Mouse (Mus musculus) stomach, postnatal 0 days (tissue): ENCODE measurements at regions not wholly inside any gene's neighbourhood (a gene's known extent, or its start where the extent isn't known, plus 50 kb on each side); places are given as distances from the start of the nearest gene placed in this dataset.
"Not testable (repeated sequence)": the region's sequence is repeated elsewhere in the genome, so short reads cannot be mapped to it uniquely, and the experiment has no call there.

Experiments
- ATAC-seq: fragments of 200-750 bp; cut with Nextera tagmentation; 2 replicates; pipeline ENCODE4 v1.8.0; 2017; ENCODE audit not compliant: low FRiP score, low TSS enrichment
- DNase-seq: peaks from one replicate; pipeline ENCODE4 v3.0.0-alpha.2; 2016; ENCODE audit warnings: low spot score
- H3K27ac ChIP-seq: fragments of 300-500 bp; sonication (generic); replicated peaks from 2 replicates; pipeline ENCODE4 v1.5.1; 2014; ENCODE audit warnings: mild to moderate bottlenecking, control low read depth
- H3K27me3 ChIP-seq: fragments of 300-500 bp; sonication (generic); 2 replicates; pipeline ENCODE4 v1.6.1; 2014; ENCODE audit warnings: low read length; ENCODE audit not compliant: control insufficient read depth, insufficient read depth
- H3K36me3 ChIP-seq: fragments of 300-500 bp; sonication (generic); 2 replicates; pipeline ENCODE4 v1.6.1; 2014; ENCODE audit warnings: low read length, mixed read lengths; ENCODE audit not compliant: control insufficient read depth, insufficient read depth
- H3K4me1 ChIP-seq: fragments of 300-500 bp; sonication (generic); replicated peaks from 2 replicates; pipeline ENCODE4 v1.6.1; 2014; ENCODE audit warnings: antibody characterized with exemption; ENCODE audit not compliant: control insufficient read depth, insufficient read depth
- H3K4me2 ChIP-seq: fragments of 300-500 bp; sonication (generic); replicated peaks from 2 replicates; pipeline ENCODE4 v1.6.1; 2014; ENCODE audit warnings: low read depth, mild to moderate bottlenecking, control low read depth, moderate library complexity
- H3K4me3 ChIP-seq: fragments of 300-500 bp; sonication (generic); 2 replicates; pipeline ENCODE4 v1.5.1; 2014; ENCODE audit warnings: low read depth, low read length, control low read depth
- H3K9ac ChIP-seq: fragments of 300-500 bp; sonication (generic); 2 replicates; pipeline ENCODE4 v1.6.1; 2014; ENCODE audit warnings: mild to moderate bottlenecking, low read length, control low read depth, mixed read lengths
- H3K9me3 ChIP-seq: fragments of 300-500 bp; sonication (generic); 2 replicates; pipeline ENCODE4 v1.6.1; 2016; ENCODE audit warnings: low read length; ENCODE audit not compliant: control insufficient read depth
- CTCF ChIP-seq: IDR thresholded peaks from 2 replicates; pipeline ENCODE4 v1.5.1; 2016; ENCODE audit warnings: antibody characterized with exemption, low read depth, mild to moderate bottlenecking, moderate library complexity
- EP300 ChIP-seq: optimal IDR thresholded peaks from 2 replicates; pipeline ENCODE3; 2016; ENCODE audit warnings: antibody characterized with exemption
- WGBS: fragments of 180-500 bp; shearing (Covaris S2); extraction: QIAGEN DNeasy Blood & Tissue Kit; methylation state at CpG from one replicate; pipeline ENCODE4 v1.1.7; 2014; 5-methylcytosine and 5-hydroxymethylcytosine counted together

DNA sequence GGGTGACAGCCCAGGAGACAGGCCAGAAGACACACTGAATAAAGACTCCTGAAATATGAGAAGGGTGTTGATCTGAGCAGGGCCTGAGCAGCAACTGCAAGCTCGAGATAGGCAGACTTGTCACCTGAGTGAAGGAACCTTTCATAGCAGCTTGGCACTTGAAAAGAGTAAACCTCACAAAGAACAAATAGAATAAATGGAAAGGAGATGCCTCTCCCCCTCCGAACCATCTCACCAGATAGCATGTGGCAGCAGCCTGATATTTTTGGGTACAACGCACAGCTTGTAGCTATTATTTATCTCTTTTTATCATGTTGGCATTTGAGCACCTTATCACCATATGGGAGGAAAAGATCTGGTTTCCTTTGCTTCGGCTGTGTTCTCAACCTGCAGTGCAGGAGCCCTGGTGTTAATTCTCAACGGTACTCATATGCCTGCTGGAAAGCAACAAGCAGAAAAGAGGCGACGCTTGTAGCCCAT is 88.0 kb upstream of the Nabp1 start:
- H3K4me1 ChIP-seq = 0 out of 2 replicates have a peak, but pooled peaks cover 2% of the 10 kb centered on the region
- WGBS = 49% methylated on average over 7 of the region's 7 CpGs
- H3K4me3 ChIP-seq = no peak overlapping the region
- no peak overlapping the region for H3K4me2 ChIP-seq
- no peak overlapping the region for H3K9ac ChIP-seq
- ATAC-seq (no peak), DNase-seq (no peak)
- no peak for TF ChIP-seq CTCF
- TF ChIP-seq EP300 = no peak
- H3K27ac ChIP-seq = no peak overlapping the region
- no peaks in the 10 kb centered on the region for H3K9me3 ChIP-seq
- H3K27me3 ChIP-seq = no peaks in the 10 kb centered on the region
- H3K36me3 ChIP-seq = no peaks in the 10 kb centered on the region

DNA sequence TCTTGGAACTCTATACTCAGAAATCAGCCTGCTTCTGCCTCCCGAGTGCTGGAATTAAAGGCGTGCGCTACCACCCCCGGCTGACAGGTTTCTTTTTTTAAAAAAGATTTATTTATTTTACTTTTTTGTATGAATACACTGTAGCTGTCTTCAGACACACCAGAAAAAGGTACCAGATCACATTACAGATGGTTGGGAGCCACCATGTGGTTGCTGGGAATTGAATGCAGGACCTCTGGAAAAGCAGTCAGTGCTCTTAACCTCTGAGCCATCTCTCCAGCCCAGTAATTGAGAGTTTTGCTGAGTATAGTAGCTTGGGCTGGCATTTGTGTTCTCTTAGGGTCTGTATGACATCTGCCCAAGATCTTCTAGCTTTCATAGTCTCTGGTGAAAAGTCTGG is 78.4 kb upstream of the Nabp1 start:
- not testable (repeated sequence) for H3K27me3 ChIP-seq, ATAC-seq, H3K27ac ChIP-seq, H3K9me3 ChIP-seq, H3K9ac ChIP-seq, DNase-seq, H3K4me2 ChIP-seq, H3K36me3 ChIP-seq, H3K4me3 ChIP-seq, H3K4me1 ChIP-seq
- TF ChIP-seq CTCF = peak; percentile 28
- WGBS = 90% methylated on average over 4 of the region's 4 CpGs

- Histone ChIP-seq H3K27ac (no peak overlapping the region), H3K4me3 (no peak overlapping the region), H3K4me2 (no peak overlapping the region), H3K4me1 (no peaks in the 10 kb centered on the region), H3K9me3 (no peaks in the 10 kb centered on the region), H3K27me3 (no peaks in the 10 kb centered on the region), H3K9ac (no peak overlapping the region), H3K36me3 (no peaks in the 10 kb centered on the region)
- WGBS = 46% methylated on average over 6 of the region's 6 CpGs
- no peak for ATAC-seq
- TF ChIP-seq CTCF = no peak
- no peak for TF ChIP-seq EP300
- no peak for DNase-seq
Observed at GRCm38 (mm10) chr1:51553738-51554137, 75.5 kb upstream of the Nabp1 start.

- Histone ChIP-seq H3K4me1 (no peaks in the 10 kb centered on the region), H3K9me3 (no peaks in the 10 kb centered on the region), H3K4me3 (no peak overlapping the region), H3K9ac (no peak overlapping the region), H3K36me3 (no peaks in the 10 kb centered on the region), H3K27ac (no peak overlapping the region), H3K27me3 (no peaks in the 10 kb centered on the region), H3K4me2 (no peak overlapping the region)
- DNase-seq (no peak), ATAC-seq (no peak)
- WGBS = 58% methylated on average over 5 of the region's 5 CpGs
- no peak for TF ChIP-seq EP300
- no peak for TF ChIP-seq CTCF
Observed at GRCm38 (mm10) chr1:51551624-51552023, 73.4 kb upstream of the Nabp1 start.

- no peak for ATAC-seq
- Histone ChIP-seq H3K4me2 (no peak overlapping the region), H3K36me3 (no peaks in the 10 kb centered on the region), H3K9ac (no peak overlapping the region), H3K4me1 (0 out of 2 replicates have a peak, but pooled peaks cover 3% of the 10 kb centered on the region), H3K27ac (no peak overlapping the region), H3K27me3 (no peaks in the 10 kb centered on the region), H3K9me3 (no peaks in the 10 kb centered on the region), H3K4me3 (no peak overlapping the region)
- 89% methylated on average over 5 of the region's 5 CpGs for WGBS
- no peak for TF ChIP-seq CTCF
- TF ChIP-seq EP300 = no peak
- DNase-seq = no peak
Observed at GRCm38 (mm10) chr1:51542801-51543200, 64.6 kb upstream of the Nabp1 start.

DNA sequence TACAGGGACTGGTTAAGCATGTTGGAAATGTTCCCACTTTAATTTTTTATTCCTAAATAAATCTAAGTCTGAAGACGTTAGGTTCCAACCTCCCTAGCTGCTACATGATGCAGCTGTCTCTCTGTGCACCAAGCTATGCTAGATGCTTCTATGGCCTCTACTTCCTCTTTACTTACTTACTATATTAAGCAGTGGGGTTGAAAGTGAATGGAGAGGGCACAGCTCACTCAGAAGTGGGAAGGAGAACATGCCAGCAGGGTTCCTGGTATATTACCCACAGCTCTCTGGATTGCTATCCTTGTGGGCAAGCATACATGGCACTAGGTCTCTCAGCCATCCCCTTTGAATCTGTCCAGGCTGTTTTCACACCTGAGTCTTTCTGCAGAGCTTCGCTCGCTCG is 61.4 kb upstream of the Nabp1 start:
- DNase-seq (no peak), ATAC-seq (no peak; the same call in 1 of the 2 replicates)
- Histone ChIP-seq H3K4me3 (no peak overlapping the region), H3K4me2 (no peak overlapping the region), H3K27ac (no peak overlapping the region; the same call in 1 of the 2 replicates), H3K4me1 (0 out of 2 replicates have a peak, but pooled peaks cover 3% of the 10 kb centered on the region), H3K9me3 (no peaks in the 10 kb centered on the region), H3K9ac (no peak overlapping the region), H3K36me3 (no peaks in the 10 kb centered on the region), H3K27me3 (no peaks in the 10 kb centered on the region)
- 58% methylated on average over 4 of the region's 4 CpGs for WGBS
- TF ChIP-seq CTCF = no peak
- TF ChIP-seq EP300 = no peak
